Mouse (Mus musculus) heart, postnatal 0 days (tissue): ENCODE measurements around the gene Zfp449. TPM values are rescaled to one million over a fixed set of nuclear protein-coding genes. Genes with fewer than 3 reads are reported as not detected.
"Not testable (repeated sequence)": the region's sequence is repeated elsewhere in the genome, so short reads cannot be mapped to it uniquely, and the experiment has no call there.

Experiments
- ATAC-seq: fragments of 200-750 bp; cut with Nextera tagmentation; 2 replicates; pipeline ENCODE4 v1.8.0; 2017; ENCODE audit warnings: low read depth, moderate number of reproducible peaks, moderate library complexity; ENCODE audit not compliant: insufficient read depth
- DNase-seq: peaks from one replicate; pipeline ENCODE4 v3.0.0-alpha.2; 2016; ENCODE audit warnings: low spot score
- H3K27ac ChIP-seq: fragments of 300-500 bp; sonication (generic); 2 replicates; pipeline ENCODE4 v1.5.1; 2014; ENCODE audit warnings: low read depth, mild to moderate bottlenecking
- H3K27me3 ChIP-seq: fragments of 300-500 bp; sonication (generic); 2 replicates; pipeline ENCODE4 v1.6.1; 2014; ENCODE audit warnings: low read length, mixed read lengths; ENCODE audit not compliant: control insufficient read depth, insufficient read depth
- H3K36me3 ChIP-seq: fragments of 300-500 bp; sonication (generic); replicated peaks from 2 replicates; pipeline ENCODE4 v1.6.1; 2014; ENCODE audit warnings: low read length, mixed read lengths; ENCODE audit not compliant: control insufficient read depth, insufficient read depth
- H3K4me1 ChIP-seq: fragments of 300-500 bp; sonication (generic); 2 replicates; pipeline ENCODE4 v1.6.1; 2014; ENCODE audit warnings: antibody characterized with exemption; ENCODE audit not compliant: control insufficient read depth, insufficient read depth
- H3K4me2 ChIP-seq: fragments of 300-500 bp; sonication (generic); 2 replicates; pipeline ENCODE4 v1.6.1; 2014; ENCODE audit warnings: low read depth, mild to moderate bottlenecking, low read length, moderate library complexity
- H3K4me3 ChIP-seq: fragments of 300-500 bp; sonication (generic); 2 replicates; pipeline ENCODE4 v1.5.1; 2014; ENCODE audit warnings: low read depth, low read length
- H3K9ac ChIP-seq: fragments of 300-500 bp; sonication (generic); replicated peaks from 2 replicates; pipeline ENCODE4 v1.6.1; 2014; ENCODE audit warnings: low read depth, low read length, mixed read lengths
- H3K9me3 ChIP-seq: fragments of 300-500 bp; sonication (generic); replicated peaks from 2 replicates; pipeline ENCODE4 v1.6.1; 2016; ENCODE audit warnings: low read length; ENCODE audit not compliant: control insufficient read depth
- CTCF ChIP-seq: IDR thresholded peaks from 2 replicates; pipeline ENCODE4 v1.5.1; 2016; ENCODE audit warnings: antibody characterized with exemption, control low read depth, low read depth
- EP300 ChIP-seq: IDR thresholded peaks from 2 replicates; pipeline ENCODE4 v1.6.1; 2016; ENCODE audit warnings: antibody characterized with exemption, low read depth
- WGBS: fragments of 180-500 bp; shearing (Covaris S2); extraction: QIAGEN DNeasy Blood & Tissue Kit; methylation state at CpG from one replicate; pipeline ENCODE4 v1.1.7; 2014; 5-methylcytosine and 5-hydroxymethylcytosine counted together
- polyA plus RNA-seq: library from polyadenylated mRNA; unstranded; fragments of >200 nt; fragmentation: Nextera tagmentation; extraction: Ambion mirVana; gene quantifications from 2 replicates; pipeline ENCODE4 v1.2.1, GENCODE M21; 2015
- total RNA-seq: library from RNA; depleted of rRNA; stranded (reverse); fragments of >200 nt; gene quantifications from 2 replicates; pipeline ENCODE4 v1.2.3, GENCODE M21; 2014; ENCODE audit warnings: low replicate concordance

Zfp449 gene
- total and polyA plus RNA-seq, 2 experiments from 2014 or later = 3.3 to 10.3 TPM

GRCm38 (mm10) chrX:56332046-56332445 lies 14.2 kb upstream of the Zfp449 start:
- Histone ChIP-seq H3K9me3 (no peaks in the 10 kb centered on the region), H3K4me3 (no peak overlapping the region), H3K27me3 (no peaks in the 10 kb centered on the region), H3K27ac (no peak overlapping the region), H3K36me3 (no peaks in the 10 kb centered on the region), H3K4me2 (no peak overlapping the region), H3K4me1 (no peaks in the 10 kb centered on the region), H3K9ac (no peak overlapping the region)
- WGBS = 53% methylated on average over 3 of the region's 3 CpGs
- TF ChIP-seq CTCF (no peak), EP300 (no peak)
- DNase-seq (no peak), ATAC-seq (no peak)

DNA sequence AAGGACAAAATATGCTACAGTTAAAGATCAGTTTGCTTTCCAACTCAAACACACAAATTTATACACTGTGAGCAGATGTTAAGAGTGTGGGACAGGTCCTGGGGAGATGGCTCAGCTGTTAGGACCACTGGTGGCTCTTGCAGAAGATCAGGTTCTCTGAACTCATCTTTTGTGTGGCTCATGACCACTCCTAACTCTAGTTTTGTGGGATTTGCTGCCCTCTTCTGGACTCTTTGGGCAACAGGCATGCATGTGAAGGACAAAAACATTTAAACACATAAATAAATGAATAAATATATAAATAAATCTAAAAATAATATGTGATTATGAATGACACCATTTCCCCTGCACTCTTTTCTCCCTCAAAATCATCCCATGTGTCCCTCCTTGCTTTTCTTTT lies 5.9 kb upstream of the Zfp449 start:
- no peak for DNase-seq
- Histone ChIP-seq H3K27me3 (no peaks in the 10 kb centered on the region), H3K9ac (no peak overlapping the region), H3K9me3 (no peaks in the 10 kb centered on the region), H3K4me3 (no peak overlapping the region), H3K4me2 (no peak overlapping the region), H3K4me1 (no peaks in the 10 kb centered on the region), H3K27ac (no peak overlapping the region), H3K36me3 (no peaks in the 10 kb centered on the region)
- ATAC-seq = no peak
- TF ChIP-seq EP300 = no peak
- peak; percentile 44 for TF ChIP-seq CTCF

- H3K4me2 ChIP-seq = no peak overlapping the region
- ATAC-seq = no peak
- no peak overlapping the region for H3K4me3 ChIP-seq
- no peaks in the 10 kb centered on the region for H3K9me3 ChIP-seq
- H3K4me1 ChIP-seq = no peaks in the 10 kb centered on the region
- H3K9ac ChIP-seq = no peak overlapping the region
- no peak overlapping the region for H3K27ac ChIP-seq
- no peaks in the 10 kb centered on the region for H3K36me3 ChIP-seq
- no peak for TF ChIP-seq CTCF
- no peak for TF ChIP-seq EP300
- H3K27me3 ChIP-seq = no peaks in the 10 kb centered on the region
- WGBS = 60% methylated on average over 3 of the region's 3 CpGs
- DNase-seq = no peak
Observed at GRCm38 (mm10) chrX:56342921-56343320, 3.3 kb upstream of the Zfp449 start.

GRCm38 (mm10) chrX:56346932-56347253 lies 693 bp downstream of the Zfp449 start:
- no peaks in the 10 kb centered on the region for H3K9me3 ChIP-seq
- TF ChIP-seq EP300 (no peak), CTCF (no peak)
- peak overlapping the region; percentile 71 for H3K9ac ChIP-seq
- peak overlapping the region; percentile 46; the same call in 1 of the 2 replicates for H3K27ac ChIP-seq
- H3K4me2 ChIP-seq = peak overlapping the region; percentile 63
- peak overlapping the region; percentile 65 for H3K4me3 ChIP-seq
- no peaks in the 10 kb centered on the region for H3K36me3 ChIP-seq
- DNase-seq = peak; percentile 32
- H3K4me1 ChIP-seq = no peaks in the 10 kb centered on the region
- ATAC-seq = 0 out of 2 replicates have a peak, but pooled peaks have one; percentile 49
- WGBS = 45% methylated on average over 8 of the region's 8 CpGs
- no peaks in the 10 kb centered on the region for H3K27me3 ChIP-seq

DNA sequence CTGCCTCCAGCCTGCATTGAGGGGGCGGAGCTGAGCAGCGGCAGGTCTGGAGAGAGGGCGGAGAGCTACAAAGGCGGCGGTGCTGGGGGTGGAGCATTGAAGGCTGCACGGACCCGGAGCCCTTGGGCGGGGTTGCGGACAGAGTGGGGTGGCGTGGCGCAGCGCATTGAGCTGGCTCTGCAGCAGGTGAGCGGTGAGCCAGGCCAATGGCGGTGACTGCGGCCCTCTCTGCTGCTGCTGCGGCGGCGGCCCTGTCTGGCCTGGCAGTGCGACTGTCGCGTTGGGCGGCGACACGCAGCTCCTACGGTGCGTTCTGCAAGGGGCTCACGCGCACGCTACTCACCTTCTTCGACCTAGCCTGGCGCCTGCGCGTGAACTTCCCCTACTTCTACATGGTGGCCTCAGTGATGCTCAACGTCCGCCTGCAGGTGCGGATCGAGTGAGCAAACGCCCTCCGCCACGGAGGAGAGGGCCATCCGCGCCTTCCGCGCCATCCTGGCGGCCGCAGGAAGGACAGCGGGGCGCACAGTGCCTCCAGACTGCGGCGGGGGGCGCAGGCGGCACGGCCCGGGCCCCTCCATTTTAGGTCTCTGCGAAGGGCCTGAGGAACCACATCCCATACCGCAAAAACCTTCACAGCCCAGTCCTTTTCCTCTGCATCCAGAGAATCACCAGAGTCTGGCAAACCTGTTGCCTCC lies 28.4 kb downstream of the Zfp449 start, which contains the start of gene Smim10l2a:
Gene Smim10l2a (plus strand): TSS at position 156 of the 698 bp plus-strand sequence.
- ATAC-seq = peak; percentile 44
- DNase-seq = not testable (repeated sequence)
- 11% methylated on average over 35 of the region's 56 CpGs for WGBS

DNA sequence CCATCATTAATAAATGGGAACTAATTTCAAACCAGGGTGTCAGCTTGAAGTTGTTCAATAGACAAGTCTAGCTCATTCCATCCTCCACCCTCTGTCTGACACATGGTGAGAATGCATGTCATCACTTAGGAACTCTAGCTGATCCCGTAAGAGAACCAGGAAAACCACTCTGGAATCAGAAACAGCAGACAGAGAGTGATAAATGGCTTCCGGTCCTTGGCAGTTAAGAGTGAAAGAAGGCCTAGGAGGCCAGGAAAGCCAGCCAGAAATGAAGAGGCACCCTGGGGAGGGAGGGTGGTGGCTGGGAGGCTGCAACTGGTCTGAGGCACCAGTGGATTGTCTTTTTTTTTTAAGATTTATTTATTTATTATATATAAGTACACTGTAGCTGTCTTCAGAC lies 34.7 kb downstream of the Zfp449 start:
- TF ChIP-seq CTCF = no peak
- TF ChIP-seq EP300 = no peak

More for the DNA sequence above, 28.4 kb downstream of the Zfp449 start, which contains the start of gene Smim10l2a:
- H3K9me3 ChIP-seq, H3K4me1 ChIP-seq, H3K9ac ChIP-seq, H3K27me3 ChIP-seq, H3K36me3 ChIP-seq, H3K27ac ChIP-seq: not testable (repeated sequence)
- Histone ChIP-seq H3K4me2 (peak within 1 kb of the TSS; percentile 73), H3K4me3 (peak within 1 kb of the TSS; percentile 51)

More for the DNA sequence above, 34.7 kb downstream of the Zfp449 start:
- Histone ChIP-seq H3K9me3 (no peaks in the 10 kb centered on the region), H3K27me3 (no peaks in the 10 kb centered on the region), H3K36me3 (no peaks in the 10 kb centered on the region), H3K9ac (no peak overlapping the region), H3K4me3 (no peak overlapping the region), H3K27ac (no peak overlapping the region), H3K4me1 (no peaks in the 10 kb centered on the region), H3K4me2 (no peak overlapping the region)
- DNase-seq (no peak), ATAC-seq (no peak)
- WGBS = 37% methylated on average over 2 of the region's 2 CpGs
